Mouse (Mus musculus): ENCODE data around the gene Tnrc6b.
"Not testable (repeated sequence)": the region's sequence is repeated elsewhere in the genome, so short reads cannot be mapped to it uniquely, and the experiment has no call there.

Tnrc6b gene

GRCm38 (mm10) chr15:80814792-80815191 is 103.7 kb downstream of the Tnrc6b start:
- in situ Hi-C loops (cut with MboI; ENCODE audit: unreplicated experiment in 2 of 2), result no loop called here

- in situ Hi-C loops (cut with MboI; ENCODE audit: unreplicated experiment in 2 of 2), result no loop called here
These were observed 111.2 kb downstream of the Tnrc6b start for GRCm38 (mm10) chr15:80822276-80822675.

GRCm38 (mm10) chr15:80831170-80831569 is 120.1 kb downstream of the Tnrc6b start:
- in situ Hi-C loops (cut with MboI; ENCODE audit: unreplicated experiment in 2 of 2), result no loop called here

GRCm38 (mm10) chr15:80832808-80833207 is 121.7 kb downstream of the Tnrc6b start:
- in situ Hi-C loops (cut with MboI; ENCODE audit: unreplicated experiment in 2 of 2), result no loop called here

GRCm38 (mm10) chr15:80836246-80836645 is 125.1 kb downstream of the Tnrc6b start:
- in situ Hi-C loops (cut with MboI; ENCODE audit: unreplicated experiment in 2 of 2), result no loop called here

- in situ Hi-C loops (cut with MboI; ENCODE audit: unreplicated experiment in 2 of 2), result no loop called here
These were observed 127.7 kb downstream of the Tnrc6b start for GRCm38 (mm10) chr15:80838836-80839235.

- in situ Hi-C loops (cut with MboI; ENCODE audit: unreplicated experiment in 2 of 2), result no loop called here
These were observed 128.7 kb downstream of the Tnrc6b start for GRCm38 (mm10) chr15:80839653-80840420.

- in situ Hi-C loops (cut with MboI; ENCODE audit: unreplicated experiment in 2 of 2), result no loop called here
These were observed 133.1 kb downstream of the Tnrc6b start for GRCm38 (mm10) chr15:80844262-80844661.

GRCm38 (mm10) chr15:80844926-80845325 is 133.8 kb downstream of the Tnrc6b start:
- in situ Hi-C loops (cut with MboI; ENCODE audit: unreplicated experiment in 2 of 2), result no loop called here

- in situ Hi-C loops (cut with MboI; ENCODE audit: unreplicated experiment in 2 of 2), result no loop called here
These were observed 138.9 kb downstream of the Tnrc6b start for GRCm38 (mm10) chr15:80850004-80850403.

- in situ Hi-C loops (cut with MboI; ENCODE audit: unreplicated experiment in 2 of 2), result no loop called here
These were observed 139.8 kb downstream of the Tnrc6b start for GRCm38 (mm10) chr15:80850682-80851475.

GRCm38 (mm10) chr15:80852122-80852521 is 141.0 kb downstream of the Tnrc6b start:
- in situ Hi-C loops (cut with MboI; ENCODE audit: unreplicated experiment in 2 of 2), result no loop called here

- in situ Hi-C loops (cut with MboI; ENCODE audit: unreplicated experiment in 2 of 2), result not testable (repeated sequence)
These were observed 141.4 kb downstream of the Tnrc6b start for GRCm38 (mm10) chr15:80852527-80852926.

- in situ Hi-C loops (cut with MboI; ENCODE audit: unreplicated experiment in 2 of 2), result no loop called here
These were observed 148.3 kb downstream of the Tnrc6b start for GRCm38 (mm10) chr15:80859366-80859765.

GRCm38 (mm10) chr15:80861302-80861701 is 150.2 kb downstream of the Tnrc6b start:
- in situ Hi-C loops (cut with MboI; ENCODE audit: unreplicated experiment in 2 of 2), result no loop called here

GRCm38 (mm10) chr15:80862027-80862426 is 150.9 kb downstream of the Tnrc6b start:
- in situ Hi-C loops (cut with MboI; ENCODE audit: unreplicated experiment in 2 of 2), result no loop called here

GRCm38 (mm10) chr15:80868603-80869002 is 157.5 kb downstream of the Tnrc6b start:
- in situ Hi-C loops (cut with MboI; ENCODE audit: unreplicated experiment in 2 of 2), result not testable (repeated sequence)

- in situ Hi-C loops (cut with MboI; ENCODE audit: unreplicated experiment in 2 of 2), result loop anchor here in 1 of 2 experiments (25.0 kb wide), 1 partner anchor 162 kb away; the partner anchor contains the start of gene Tnrc6b
These were observed 163.6 kb downstream of the Tnrc6b start for GRCm38 (mm10) chr15:80874726-80875125.

GRCm38 (mm10) chr15:80876231-80876630 is 165.1 kb downstream of the Tnrc6b start:
- in situ Hi-C loops (cut with MboI; ENCODE audit: unreplicated experiment in 2 of 2), result loop anchor here in 1 of 2 experiments (25.0 kb wide), 1 partner anchor 164 kb away; the partner anchor contains the start of gene Tnrc6b

- in situ Hi-C loops (cut with MboI; ENCODE audit: unreplicated experiment in 2 of 2), result loop anchor here in 1 of 2 experiments (25.0 kb wide), 1 partner anchor 172 kb away; the partner anchor contains the start of gene Tnrc6b
These were observed 173.0 kb downstream of the Tnrc6b start for GRCm38 (mm10) chr15:80884095-80884494.

Measured in v-Abl transformed pro-B cells (cell line).